Mouse (Mus musculus) neural tube, embryonic 14.5 days (tissue): Measurements from ENCODE around the gene Btc. TPM values are rescaled to one million over a fixed set of nuclear protein-coding genes. Genes with fewer than 3 reads are reported as not detected.

Experiments
- polyA plus RNA-seq: library from polyadenylated mRNA; unstranded; fragments of >200 nt; fragmentation: Nextera tagmentation; extraction: Ambion mirVana; gene quantifications from 2 replicates; pipeline ENCODE4 v1.2.1, GENCODE M21; 2014

Gene Btc
- polyA plus RNA-seq, 1 experiment from 2014 or later = 0.15 TPM

Other genes with a start within 250 kb of the Btc start
- 6.4 and 6.9 TPM in 2 replicates for gene Parm1, start 114.6 kb upstream of the Btc start, polyA plus RNA-seq